Mouse (Mus musculus): Measurements from ENCODE around the gene Thada.
A peak's percentile ranks its signal among the peaks of the same experiment; 100 is the strongest.

The Thada gene

GRCm38 (mm10) chr17:84185581-84186450, 280.2 kb downstream of the Thada start:
- DNase-seq (ENCODE audit: low read depth): no peak

GRCm38 (mm10) chr17:84185011-84185411, 281.0 kb downstream of the Thada start:
- DNase-seq (ENCODE audit: low read depth): no peak

GRCm38 (mm10) chr17:84183291-84183781, 282.7 kb downstream of the Thada start:
- peak; percentile 87 for DNase-seq (ENCODE audit: low read depth)

- DNase-seq (ENCODE audit: low read depth): no peak
These were observed 283.4 kb downstream of the Thada start for GRCm38 (mm10) chr17:84182311-84183271.

- DNase-seq (ENCODE audit: low read depth): no peak
These were observed 284.3 kb downstream of the Thada start for GRCm38 (mm10) chr17:84181502-84182310.

- no peak for DNase-seq (ENCODE audit: low read depth)
These were observed 285.1 kb downstream of the Thada start for GRCm38 (mm10) chr17:84180715-84181501.

GRCm38 (mm10) chr17:84179973-84180365, 286.0 kb downstream of the Thada start:
- DNase-seq (ENCODE audit: low read depth): no peak

GRCm38 (mm10) chr17:84179026-84179972, 286.7 kb downstream of the Thada start:
- no peak for DNase-seq (ENCODE audit: low read depth)

GRCm38 (mm10) chr17:84177481-84177880, 288.5 kb downstream of the Thada start:
- DNase-seq (ENCODE audit: low read depth): no peak

- DNase-seq (ENCODE audit: low read depth): no peak
These were observed 289.6 kb downstream of the Thada start for GRCm38 (mm10) chr17:84176446-84176845.

GRCm38 (mm10) chr17:84175196-84175595, 290.8 kb downstream of the Thada start:
- no peak for DNase-seq (ENCODE audit: low read depth)

- DNase-seq (ENCODE audit: low read depth): no peak
These were observed 298.6 kb downstream of the Thada start for GRCm38 (mm10) chr17:84167377-84167776.

GRCm38 (mm10) chr17:84166135-84166860, 299.7 kb downstream of the Thada start:
- DNase-seq (ENCODE audit: low read depth): no peak

GRCm38 (mm10) chr17:84165735-84166134, 300.3 kb downstream of the Thada start:
- no peak for DNase-seq (ENCODE audit: low read depth)

GRCm38 (mm10) chr17:84164146-84164545, 301.9 kb downstream of the Thada start:
- no peak for DNase-seq (ENCODE audit: low read depth)

- no peak for DNase-seq (ENCODE audit: low read depth)
These were observed 302.8 kb downstream of the Thada start for GRCm38 (mm10) chr17:84163066-84163785.

GRCm38 (mm10) chr17:84162211-84162760, 303.7 kb downstream of the Thada start:
- DNase-seq (ENCODE audit: low read depth): no peak
